Mouse (Mus musculus): ENCODE measurements around the gene Cpeb4. TPM values are rescaled to one million over a fixed set of nuclear protein-coding genes. Genes with fewer than 3 reads are reported as not detected.

The Cpeb4 gene
- polyA plus RNA-seq, 1 experiment from 2014 or later = 3.5 TPM

GRCm38 (mm10) chr11:31850995-31851394 lies 21.0 kb upstream of the Cpeb4 start:
- Histone ChIP-seq H3K4me3 (no peak overlapping the region), H3K9me3 (replicated peaks) (no peaks in the 10 kb centered on the region), H3K4me1 (peaks cover 30% of the 10 kb centered on the region), H3K27me3 (ENCODE audit: low read depth, poor library complexity, severe bottlenecking) (no peaks in the 10 kb centered on the region), H3K27ac (replicated peaks) (no peak overlapping the region), H3K36me3 (no peaks in the 10 kb centered on the region)
- DNase-seq (ENCODE audit: low spot score) = no peak
- WGBS = 84% methylated on average over 5 of the region's 5 CpGs

DNA sequence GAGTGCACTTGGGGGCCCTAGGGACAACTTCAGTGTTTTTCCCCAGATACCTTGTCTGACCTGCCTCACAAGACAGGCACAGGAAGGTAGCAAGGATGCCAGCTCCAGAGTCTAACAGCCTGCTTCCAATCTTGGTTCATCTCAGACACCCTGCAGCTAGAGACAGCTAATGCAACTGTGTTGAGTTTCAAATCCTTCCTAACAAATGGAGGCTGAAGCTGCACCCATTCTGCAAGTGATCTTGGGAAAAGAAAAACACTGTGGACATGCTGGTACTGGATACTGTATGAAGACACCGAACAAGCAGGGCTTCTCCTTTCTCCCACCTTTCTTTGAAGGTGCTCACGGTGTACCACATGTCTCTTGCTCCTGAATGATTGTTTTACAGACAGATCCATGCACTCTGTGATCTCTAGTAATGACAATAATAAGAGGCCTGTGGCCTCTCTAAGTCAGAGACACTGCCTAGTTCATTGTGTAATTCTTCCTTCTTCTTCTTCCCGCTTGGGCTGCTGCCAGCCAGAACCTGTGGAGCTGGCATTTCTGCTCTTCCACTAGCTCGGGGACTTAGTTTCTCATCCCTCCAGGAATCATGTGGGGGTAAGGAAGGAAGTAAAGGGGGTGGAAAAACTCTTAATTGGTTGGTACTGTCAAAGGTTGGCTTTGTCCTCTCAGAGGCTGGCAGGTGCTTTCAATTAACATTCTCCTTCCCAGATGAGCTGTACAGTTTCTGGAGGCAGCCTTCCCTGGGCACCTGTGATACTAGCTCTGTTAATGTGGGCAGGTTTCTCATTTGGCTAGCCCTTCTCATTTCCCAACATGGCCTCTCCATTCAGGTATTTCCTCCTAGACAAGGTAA lies 20.1 kb upstream of the Cpeb4 start:
- H3K36me3 ChIP-seq = no peaks in the 10 kb centered on the region
- H3K4me1 ChIP-seq = peaks cover 22% of the 10 kb centered on the region
- no peak overlapping the region for H3K27ac ChIP-seq (replicated peaks)
- no peak for DNase-seq (ENCODE audit: low spot score)
- H3K4me3 ChIP-seq = no peak overlapping the region
- H3K27me3 ChIP-seq (ENCODE audit: low read depth, poor library complexity, severe bottlenecking) = no peaks in the 10 kb centered on the region
- no peaks in the 10 kb centered on the region for H3K9me3 ChIP-seq (replicated peaks)
- WGBS = 83% methylated on average over 4 of the region's 4 CpGs

GRCm38 (mm10) chr11:31854955-31855354 lies 17.1 kb upstream of the Cpeb4 start:
- WGBS = 83% methylated on average over 5 of the region's 5 CpGs
- peak; percentile 2 for DNase-seq (ENCODE audit: low spot score)
- Histone ChIP-seq H3K36me3 (no peaks in the 10 kb centered on the region), H3K4me3 (no peak overlapping the region), H3K27ac (replicated peaks) (no peak overlapping the region), H3K9me3 (replicated peaks) (no peaks in the 10 kb centered on the region), H3K4me1 (peaks cover 11% of the 10 kb centered on the region; the same call in 1 of the 2 replicates), H3K27me3 (ENCODE audit: low read depth, poor library complexity, severe bottlenecking) (no peaks in the 10 kb centered on the region)

- 95% methylated on average over 4 of the region's 4 CpGs for WGBS
- Histone ChIP-seq H3K27me3 (ENCODE audit: low read depth, poor library complexity, severe bottlenecking) (no peaks in the 10 kb centered on the region), H3K4me3 (no peak overlapping the region)
These were observed 14.5 kb upstream of the Cpeb4 start for GRCm38 (mm10) chr11:31857479-31857878.

GRCm38 (mm10) chr11:31861149-31861890 lies 10.7 kb upstream of the Cpeb4 start:
- no peaks in the 10 kb centered on the region for H3K9me3 ChIP-seq (replicated peaks)
- DNase-seq (ENCODE audit: low spot score) = no peak
- H3K4me1 ChIP-seq = no peaks in the 10 kb centered on the region
- H3K27ac ChIP-seq (replicated peaks) = no peak overlapping the region
- H3K4me3 ChIP-seq = no peak overlapping the region
- H3K27me3 ChIP-seq (ENCODE audit: low read depth, poor library complexity, severe bottlenecking) = no peaks in the 10 kb centered on the region
- 89% methylated on average over 6 of the region's 6 CpGs for WGBS
- H3K36me3 ChIP-seq = no peaks in the 10 kb centered on the region

More at GRCm38 (mm10) chr11:31857479-31857878, 14.5 kb upstream of the Cpeb4 start:
- H3K9me3 ChIP-seq (replicated peaks) = no peaks in the 10 kb centered on the region
- H3K4me1 ChIP-seq = no peaks in the 10 kb centered on the region
- H3K27ac ChIP-seq (replicated peaks) = no peak overlapping the region
- H3K36me3 ChIP-seq = no peaks in the 10 kb centered on the region
- DNase-seq (ENCODE audit: low spot score) = no peak

GRCm38 (mm10) chr11:31867976-31868375 lies 4.0 kb upstream of the Cpeb4 start:
- H3K4me1 ChIP-seq = peaks cover 26% of the 10 kb centered on the region
- no peaks in the 10 kb centered on the region for H3K36me3 ChIP-seq
- DNase-seq (ENCODE audit: low spot score) = no peak
- WGBS = 71% methylated on average over 4 of the region's 4 CpGs
- H3K27me3 ChIP-seq (ENCODE audit: low read depth, poor library complexity, severe bottlenecking) = no peaks in the 10 kb centered on the region
- H3K27ac ChIP-seq (replicated peaks) = no peak overlapping the region
- no peaks in the 10 kb centered on the region for H3K9me3 ChIP-seq (replicated peaks)
- H3K4me3 ChIP-seq = no peak overlapping the region

- peak; percentile 98 for DNase-seq (ENCODE audit: low spot score)
- Histone ChIP-seq H3K27ac (replicated peaks) (peak overlapping the region; percentile 96), H3K27me3 (ENCODE audit: low read depth, poor library complexity, severe bottlenecking) (no peaks in the 10 kb centered on the region), H3K4me1 (peaks cover 39% of the 10 kb centered on the region), H3K36me3 (no peaks in the 10 kb centered on the region), H3K9me3 (replicated peaks) (no peaks in the 10 kb centered on the region), H3K4me3 (peak overlapping the region; percentile 68)
- WGBS = under 1% methylated on average over 53 of the region's 53 CpGs
These were observed 1.6 kb upstream of the Cpeb4 start for GRCm38 (mm10) chr11:31870285-31871010.

GRCm38 (mm10) chr11:31871135-31871541 lies 873 bp upstream of the Cpeb4 start:
- Histone ChIP-seq H3K27ac (replicated peaks) (peak overlapping the region; percentile 96), H3K9me3 (replicated peaks) (no peaks in the 10 kb centered on the region), H3K4me1 (peaks cover 39% of the 10 kb centered on the region), H3K4me3 (peak overlapping the region; percentile 68), H3K36me3 (no peaks in the 10 kb centered on the region), H3K27me3 (ENCODE audit: low read depth, poor library complexity, severe bottlenecking) (no peaks in the 10 kb centered on the region)
- WGBS = 0% methylated on average over 20 of the region's 21 CpGs
- DNase-seq (ENCODE audit: low spot score) = peak; percentile 46

DNA sequence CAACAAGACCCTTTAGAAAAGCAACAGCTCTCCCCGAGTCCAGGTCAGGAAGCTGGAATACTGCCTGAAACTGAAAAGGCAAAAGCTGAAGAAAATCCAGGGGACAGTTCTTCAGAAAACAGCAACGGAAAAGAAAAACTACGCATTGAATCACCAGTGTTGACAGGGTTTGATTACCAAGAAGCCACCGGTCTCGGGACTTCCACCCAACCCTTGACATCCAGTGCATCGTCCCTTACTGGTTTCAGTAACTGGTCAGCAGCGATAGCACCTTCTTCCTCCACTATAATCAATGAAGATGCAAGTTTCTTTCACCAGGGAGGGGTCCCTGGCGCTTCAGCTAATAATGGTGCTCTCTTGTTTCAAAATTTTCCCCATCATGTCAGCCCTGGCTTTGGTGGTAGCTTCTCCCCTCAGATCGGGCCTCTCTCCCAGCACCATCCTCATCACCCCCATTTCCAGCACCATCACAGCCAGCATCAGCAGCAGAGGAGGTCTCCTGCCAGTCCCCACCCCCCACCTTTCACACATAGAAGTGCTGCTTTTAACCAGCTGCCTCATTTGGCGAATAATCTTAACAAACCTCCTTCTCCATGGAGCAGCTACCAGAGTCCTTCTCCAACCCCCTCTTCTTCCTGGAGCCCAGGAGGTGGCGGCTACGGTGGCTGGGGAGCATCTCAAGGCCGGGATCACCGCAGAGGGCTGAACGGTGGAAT lies 693 bp downstream of the Cpeb4 start:
- whole genome bisulfite sequencing = 63% methylated on average over 15 of the region's 15 CpGs
- H3K9me3 ChIP-seq (replicated peaks) = no peaks in the 10 kb centered on the region
- peak overlapping the region; percentile 55; the same call in 1 of the 2 replicates for H3K27ac ChIP-seq (replicated peaks)
- DNase-seq (ENCODE audit: low spot score) = no peak
- no peaks in the 10 kb centered on the region for H3K36me3 ChIP-seq
- peak overlapping the region; percentile 68 for H3K4me3 ChIP-seq
- H3K4me1 ChIP-seq = peaks cover 36% of the 10 kb centered on the region
- no peaks in the 10 kb centered on the region for H3K27me3 ChIP-seq (ENCODE audit: low read depth, poor library complexity, severe bottlenecking)

DNA sequence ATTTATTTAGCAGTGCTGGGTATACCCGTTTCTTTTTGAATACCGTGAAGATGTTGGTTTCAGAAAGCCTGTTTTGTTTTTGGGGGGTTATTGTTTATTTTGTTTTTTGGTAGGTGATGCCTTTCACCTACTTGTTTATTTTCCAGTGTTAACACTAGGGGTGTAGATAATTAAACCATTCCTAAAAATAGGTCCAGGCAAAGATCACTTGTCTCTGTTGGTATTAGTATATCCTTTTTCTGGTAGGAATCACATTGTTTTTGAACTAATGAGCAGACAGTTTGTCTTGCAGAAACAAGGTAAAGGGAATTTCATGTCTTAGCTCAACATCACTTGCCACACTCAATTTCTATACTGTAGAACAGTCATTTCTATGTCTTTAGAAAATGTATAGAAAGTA lies 2.1 kb downstream of the Cpeb4 start:
- Histone ChIP-seq H3K9me3 (replicated peaks) (no peaks in the 10 kb centered on the region), H3K27ac (replicated peaks) (no peak overlapping the region), H3K4me1 (peaks cover 30% of the 10 kb centered on the region), H3K27me3 (ENCODE audit: low read depth, poor library complexity, severe bottlenecking) (no peaks in the 10 kb centered on the region), H3K4me3 (peak overlapping the region; percentile 68), H3K36me3 (no peaks in the 10 kb centered on the region)
- no peak for DNase-seq (ENCODE audit: low spot score)
- 74% methylated on average over 2 of the region's 2 CpGs for WGBS

DNA sequence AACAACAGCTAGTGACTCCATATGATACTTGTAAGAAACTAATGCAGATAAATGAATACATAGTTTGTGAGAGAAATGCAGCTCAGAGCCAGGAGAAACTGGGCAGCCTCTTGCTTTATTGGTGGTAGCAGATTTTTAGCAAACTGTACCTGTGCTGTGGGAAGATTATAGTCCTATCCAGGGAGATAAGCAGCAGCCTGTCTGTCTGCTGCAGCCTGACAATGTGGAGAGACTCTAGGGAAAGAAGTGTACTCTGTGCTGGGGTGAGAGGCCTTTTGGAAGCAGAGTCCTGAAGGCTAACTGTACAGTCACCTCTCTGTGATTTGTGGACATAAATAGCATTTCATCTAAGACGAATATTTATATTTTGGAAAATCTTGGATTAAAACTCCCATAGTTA lies 11.7 kb downstream of the Cpeb4 start:
- WGBS = 91% methylated on average over 1 of the region's 1 CpGs
- H3K9me3 ChIP-seq (replicated peaks) = no peaks in the 10 kb centered on the region
- H3K4me1 ChIP-seq = 0 out of 2 replicates have a peak, but pooled peaks cover 3% of the 10 kb centered on the region
- H3K4me3 ChIP-seq = no peak overlapping the region
- DNase-seq (ENCODE audit: low spot score) = no peak
- no peak overlapping the region for H3K27ac ChIP-seq (replicated peaks)
- no peaks in the 10 kb centered on the region for H3K27me3 ChIP-seq (ENCODE audit: low read depth, poor library complexity, severe bottlenecking)
- H3K36me3 ChIP-seq = no peaks in the 10 kb centered on the region

GRCm38 (mm10) chr11:31885765-31886164 lies 13.8 kb downstream of the Cpeb4 start:
- no peak overlapping the region for H3K4me3 ChIP-seq
- H3K36me3 ChIP-seq = no peaks in the 10 kb centered on the region
- H3K4me1 ChIP-seq = 0 out of 2 replicates have a peak, but pooled peaks cover 3% of the 10 kb centered on the region
- DNase-seq (ENCODE audit: low spot score) = no peak
- H3K27me3 ChIP-seq (ENCODE audit: low read depth, poor library complexity, severe bottlenecking) = no peaks in the 10 kb centered on the region
- no peaks in the 10 kb centered on the region for H3K9me3 ChIP-seq (replicated peaks)
- no peak overlapping the region for H3K27ac ChIP-seq (replicated peaks)
- 79% methylated on average over 1 of the region's 1 CpGs for WGBS

Measured in midbrain, embryonic 10.5 days (tissue).